Mouse (Mus musculus) cerebellum, adult 18-20 months (tissue): Measurements from ENCODE around the gene Myod1.

Experiments used
- DNase-seq, 2 experiments: peaks; one replicate each; pipeline ENCODE4 v3.0.0; 2021

Gene Myod1

DNA sequence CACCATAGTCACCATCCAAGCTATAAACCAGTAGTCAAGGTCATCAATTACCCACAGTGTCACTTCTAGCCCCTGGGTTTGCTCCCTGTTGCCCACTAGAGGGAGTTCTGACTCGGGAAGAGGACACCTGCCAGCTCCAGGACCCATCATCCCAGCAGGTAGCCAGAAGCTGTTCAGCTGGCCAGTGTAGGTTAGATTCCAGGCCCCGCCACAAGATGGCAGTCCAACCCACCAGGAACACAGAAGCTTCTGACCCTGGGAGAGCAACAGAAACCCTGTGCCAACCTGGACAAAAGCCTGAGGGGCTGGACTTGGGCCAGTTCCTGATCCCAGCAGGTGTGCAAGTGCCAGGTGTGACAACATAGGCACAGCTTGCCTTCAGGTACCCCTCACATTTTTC lies 16.8 kb downstream of the Myod1 start:
- DNase-seq: peak; percentile 96 to 99

DNA sequence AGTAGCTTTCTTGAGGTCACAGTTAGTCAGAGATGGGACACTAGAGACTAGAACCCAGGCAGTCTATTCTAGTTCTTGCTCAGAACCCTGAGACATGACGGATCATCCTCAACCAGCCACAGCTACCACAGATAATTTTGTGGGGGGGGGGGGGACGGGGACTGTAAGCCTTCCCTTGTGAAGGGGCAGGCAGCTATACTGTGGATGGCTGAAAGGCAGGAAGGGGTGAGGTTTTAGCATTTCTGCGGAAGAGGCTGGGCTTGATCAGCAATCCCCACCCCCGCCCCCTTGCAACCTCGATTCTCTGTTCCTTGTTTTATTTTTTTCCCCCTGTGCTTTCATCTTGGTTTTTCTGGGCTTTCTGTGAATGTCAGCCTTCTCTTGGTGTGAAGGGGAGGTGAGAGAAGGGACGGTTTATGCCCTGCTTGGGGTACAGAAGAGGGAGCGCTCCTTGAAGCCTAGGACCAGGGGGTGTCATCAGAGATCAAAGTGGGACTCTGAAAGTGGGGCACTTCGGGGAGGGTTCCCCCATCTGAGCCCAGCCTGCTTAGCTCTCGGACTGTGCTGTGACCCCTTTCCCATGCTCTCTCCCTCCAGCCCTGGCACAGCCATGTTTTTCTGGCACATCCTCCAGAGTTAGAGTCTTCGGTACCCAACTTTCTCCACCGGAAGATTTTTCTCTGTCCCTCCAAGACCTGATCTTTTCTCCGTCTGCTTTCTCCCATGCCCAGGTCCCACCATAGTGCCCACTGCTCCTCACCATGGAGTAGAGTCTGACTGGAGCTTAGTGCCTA lies 17.6 kb downstream of the Myod1 start:
- DNase-seq: peak; percentile 30 to 42

DNA sequence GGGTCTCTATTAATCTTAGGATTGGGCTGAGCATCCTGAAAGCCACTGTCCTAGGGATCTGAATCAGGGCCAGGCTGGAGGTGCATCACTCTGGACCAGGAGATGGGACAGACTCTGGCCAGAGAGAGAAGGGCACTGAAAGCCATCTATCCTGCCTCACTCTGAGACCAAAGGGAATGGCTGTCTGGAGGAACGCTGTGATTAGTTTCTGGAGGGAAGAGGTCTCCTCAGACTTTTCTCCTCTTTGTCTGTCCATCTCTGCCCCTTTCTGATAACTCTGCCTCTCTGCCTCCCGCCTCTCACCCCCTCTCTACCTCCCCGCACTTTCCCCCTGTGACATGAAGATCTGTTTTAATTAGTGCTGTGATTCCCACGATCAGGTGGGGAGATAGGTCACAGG lies 18.7 kb downstream of the Myod1 start:
- DNase-seq: peak; percentile 46

DNA sequence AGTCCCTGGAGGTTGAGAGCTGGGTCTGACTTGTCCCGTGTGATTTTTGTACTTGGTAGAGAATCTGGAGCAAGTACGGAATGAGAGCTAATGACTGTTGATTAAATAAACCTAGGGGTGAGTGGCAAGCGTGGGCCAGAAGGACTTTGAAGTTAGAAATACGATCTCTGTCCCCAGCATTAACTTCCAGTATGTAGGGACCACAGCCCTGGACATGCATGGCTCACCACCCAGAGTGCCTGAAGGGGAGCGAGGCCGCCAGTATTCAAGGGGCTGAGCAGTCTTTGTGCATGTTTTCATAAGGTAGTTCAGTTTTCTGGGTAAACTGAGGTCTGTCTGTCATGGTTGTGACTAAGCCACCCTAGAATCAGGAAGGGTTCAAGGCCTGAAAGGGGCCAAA lies 19.3 kb downstream of the Myod1 start:
- peak; percentile 26 to 44 for DNase-seq

DNA sequence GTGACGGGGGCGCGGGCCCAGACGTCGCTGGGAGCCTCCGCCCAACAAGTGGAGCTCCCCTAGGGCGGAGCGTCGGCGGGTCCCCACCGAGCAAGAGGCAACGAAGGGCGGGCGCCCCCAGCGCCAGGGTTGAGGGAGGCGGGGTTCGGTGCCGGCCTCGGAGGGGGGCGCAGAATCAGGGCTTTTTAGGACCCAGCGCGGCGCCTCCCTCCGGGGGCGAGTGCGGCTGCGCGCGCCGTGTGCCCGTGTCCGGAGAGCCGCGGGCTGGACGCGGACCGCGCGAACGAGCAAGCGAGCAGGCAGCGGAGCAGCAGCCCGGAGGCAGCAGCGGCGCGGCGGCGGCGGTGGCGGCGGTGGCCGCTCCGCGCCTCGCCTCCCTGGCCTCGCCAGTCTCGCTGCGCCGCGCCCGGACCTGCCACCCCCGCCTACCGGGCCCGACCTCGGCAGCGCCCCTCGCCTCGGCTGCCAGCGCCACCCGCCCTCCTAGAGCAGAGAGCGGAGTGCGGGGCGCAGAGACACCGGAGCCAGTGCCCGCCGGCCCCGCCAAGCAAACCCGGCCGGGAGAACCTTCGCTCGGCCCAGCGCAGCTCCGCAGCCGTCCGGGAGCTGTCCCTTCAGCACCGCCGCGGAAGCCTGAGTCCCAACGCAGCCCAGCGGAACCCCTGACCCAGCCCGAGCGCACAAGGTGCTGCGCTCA lies 20.1 kb downstream of the Myod1 start, which contains the start of gene Kcnc1:
Kcnc1 (plus strand) TSS at position 267 of the 697 bp plus-strand sequence.
- DNase-seq: peak; percentile 87 to 93

DNA sequence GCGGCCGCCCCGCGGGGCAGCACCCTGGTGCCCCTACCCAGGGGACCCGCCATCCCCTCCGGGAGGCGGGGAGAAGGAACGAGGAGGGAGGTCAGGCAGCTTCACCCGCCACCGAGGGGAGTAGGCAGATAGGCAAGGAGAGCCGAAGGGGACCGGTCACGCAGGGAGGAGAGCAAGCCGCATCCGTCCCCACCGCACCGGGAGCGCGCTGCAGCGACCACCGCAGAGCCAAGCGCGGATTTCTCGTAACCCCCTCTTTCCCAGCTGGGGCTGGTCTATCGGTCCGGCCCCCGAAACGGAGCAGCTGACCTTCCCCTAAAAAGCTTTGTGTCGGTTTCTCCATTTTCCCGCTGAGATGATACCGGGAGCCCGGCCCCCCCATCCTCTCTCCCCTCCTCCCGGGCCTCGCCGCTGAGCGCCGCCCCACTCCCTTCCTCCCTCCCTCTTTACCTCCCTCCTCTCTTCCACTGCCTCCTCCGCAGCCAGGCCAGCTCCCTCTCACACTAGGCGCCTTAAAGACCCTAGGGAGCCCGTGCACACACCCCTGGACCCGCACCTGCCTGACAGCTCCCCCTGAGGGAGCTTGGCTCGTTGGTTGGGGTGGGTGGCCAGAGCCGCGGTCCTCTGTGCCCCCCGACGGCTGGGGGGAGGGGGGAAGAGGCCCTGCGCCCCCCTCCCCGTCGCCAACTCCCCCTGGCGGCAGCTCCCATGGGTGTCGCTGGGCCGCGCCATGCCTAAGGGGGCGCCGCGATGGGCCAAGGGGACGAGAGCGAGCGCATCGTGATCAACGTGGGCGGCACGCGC lies 20.9 kb downstream of the Myod1 start:
- DNase-seq: peak; percentile 74

DNA sequence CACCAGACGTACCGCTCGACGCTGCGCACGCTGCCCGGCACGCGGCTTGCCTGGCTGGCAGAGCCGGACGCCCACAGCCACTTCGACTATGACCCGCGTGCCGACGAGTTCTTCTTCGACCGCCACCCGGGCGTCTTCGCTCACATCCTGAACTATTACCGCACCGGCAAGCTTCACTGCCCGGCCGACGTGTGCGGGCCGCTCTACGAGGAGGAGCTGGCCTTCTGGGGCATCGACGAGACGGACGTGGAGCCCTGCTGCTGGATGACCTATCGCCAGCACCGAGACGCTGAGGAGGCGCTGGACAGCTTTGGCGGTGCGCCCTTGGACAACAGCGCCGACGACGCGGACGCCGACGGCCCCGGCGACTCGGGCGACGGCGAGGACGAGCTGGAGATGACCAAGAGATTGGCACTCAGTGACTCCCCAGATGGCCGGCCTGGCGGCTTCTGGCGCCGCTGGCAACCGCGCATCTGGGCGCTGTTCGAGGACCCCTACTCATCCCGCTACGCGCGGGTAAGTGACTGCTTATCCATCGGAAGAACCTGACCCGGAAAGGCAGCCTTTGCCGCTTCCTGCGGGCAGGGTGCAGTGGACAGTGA lies 21.6 kb downstream of the Myod1 start:
- DNase-seq: peak; percentile 30 to 61

DNA sequence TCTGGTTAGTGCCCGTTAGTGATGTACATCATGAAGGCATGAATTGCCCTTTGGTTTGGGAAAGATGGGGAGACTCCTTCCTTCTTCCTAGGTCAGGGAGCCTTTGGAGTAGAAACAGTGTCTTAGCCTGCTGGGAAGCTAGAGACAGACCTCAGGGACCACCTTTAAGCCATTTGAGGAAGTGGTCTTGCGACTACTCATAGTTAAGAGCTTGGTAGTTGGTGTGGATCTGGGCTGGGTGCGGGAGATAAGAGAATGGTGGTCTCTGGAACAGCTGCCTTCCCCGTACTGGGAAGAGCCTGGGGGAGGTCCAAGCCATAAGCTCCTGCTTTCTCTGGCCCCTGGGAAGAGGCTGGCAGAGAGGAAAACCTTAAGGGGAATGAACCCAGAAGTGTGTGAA lies 22.3 kb downstream of the Myod1 start:
- peak in 1 of 2 experiments; percentile 16 for DNase-seq

DNA sequence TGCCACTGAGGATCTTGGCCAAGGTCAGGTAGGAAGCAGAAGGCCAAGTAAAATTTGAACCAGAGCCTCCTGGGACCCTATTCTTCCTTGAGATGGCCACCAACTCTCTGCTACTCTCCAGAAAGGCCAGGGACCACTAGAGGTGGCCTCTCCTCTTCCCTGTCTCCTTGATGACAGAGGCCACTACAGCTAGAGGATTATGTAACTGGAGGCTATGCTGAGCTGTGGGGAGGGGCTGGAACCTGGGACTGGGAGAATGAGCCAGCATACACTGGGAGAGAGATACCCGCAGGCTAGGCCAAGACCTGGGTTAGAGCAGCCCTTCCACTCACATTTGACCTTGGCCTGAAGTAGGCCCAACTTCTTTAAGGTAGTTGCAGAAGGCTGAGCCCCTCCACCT lies 23.4 kb downstream of the Myod1 start:
- DNase-seq: peak; percentile 48 to 59

DNA sequence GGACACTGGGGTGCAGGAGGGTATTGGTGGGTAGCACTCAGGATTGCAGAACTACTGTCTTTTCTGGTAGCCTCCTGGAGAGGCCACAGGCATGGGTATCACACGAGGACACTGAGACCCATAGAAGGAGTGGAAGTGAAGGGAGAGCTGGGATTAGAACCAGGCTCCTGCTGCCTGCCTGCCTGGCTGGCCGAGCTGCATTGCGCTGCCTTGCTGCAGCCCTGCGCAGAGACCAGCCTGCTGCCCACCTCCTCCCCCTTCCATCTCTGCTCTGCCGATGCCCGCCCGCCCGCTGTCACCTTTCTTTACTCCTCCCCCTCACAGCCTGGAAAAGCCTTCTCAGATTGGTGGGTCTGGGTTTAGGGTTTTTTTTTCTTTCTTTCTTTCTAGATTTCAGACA lies 24.1 kb downstream of the Myod1 start:
- DNase-seq: peak; percentile 56

DNA sequence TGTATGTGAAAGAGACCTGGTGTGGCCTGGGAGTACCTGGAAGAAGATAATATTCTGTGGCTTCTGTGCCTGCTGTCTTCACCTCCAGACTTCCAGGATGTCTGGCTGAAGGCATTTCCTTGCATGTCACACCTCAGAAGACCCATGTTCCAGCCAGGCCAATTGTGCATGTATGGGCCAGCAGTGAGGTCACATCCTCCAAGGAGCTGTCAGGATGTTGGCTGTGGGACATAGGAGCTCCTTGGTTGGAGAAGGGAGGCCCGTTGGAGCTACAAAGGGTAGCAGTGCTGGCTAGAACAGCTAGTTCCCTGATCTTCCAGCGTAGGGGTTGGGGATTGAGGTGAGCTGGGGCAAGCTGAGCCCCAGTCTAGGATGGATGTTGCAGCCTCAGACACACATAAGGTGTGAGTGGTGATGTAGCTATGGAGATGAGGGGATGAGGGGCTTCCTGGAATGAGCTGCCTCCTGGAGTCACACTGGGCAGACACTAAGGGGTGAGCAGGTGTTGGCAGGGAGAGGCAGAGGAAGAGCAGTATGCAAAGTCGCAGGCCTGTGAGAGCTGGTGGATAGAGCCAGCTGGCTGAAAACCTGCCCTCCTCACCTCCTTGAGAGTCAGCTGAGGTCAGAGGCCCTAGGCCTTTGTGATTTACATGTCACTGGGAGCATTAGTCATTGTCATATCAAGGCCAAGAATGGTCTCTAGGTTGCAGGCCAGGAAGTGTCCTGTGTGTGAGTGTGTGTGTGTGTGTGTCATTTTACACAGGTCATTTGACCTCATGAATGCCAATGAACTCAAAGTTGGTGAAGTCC lies 25.3 kb downstream of the Myod1 start:
- peak; percentile 44 to 46 for DNase-seq

DNA sequence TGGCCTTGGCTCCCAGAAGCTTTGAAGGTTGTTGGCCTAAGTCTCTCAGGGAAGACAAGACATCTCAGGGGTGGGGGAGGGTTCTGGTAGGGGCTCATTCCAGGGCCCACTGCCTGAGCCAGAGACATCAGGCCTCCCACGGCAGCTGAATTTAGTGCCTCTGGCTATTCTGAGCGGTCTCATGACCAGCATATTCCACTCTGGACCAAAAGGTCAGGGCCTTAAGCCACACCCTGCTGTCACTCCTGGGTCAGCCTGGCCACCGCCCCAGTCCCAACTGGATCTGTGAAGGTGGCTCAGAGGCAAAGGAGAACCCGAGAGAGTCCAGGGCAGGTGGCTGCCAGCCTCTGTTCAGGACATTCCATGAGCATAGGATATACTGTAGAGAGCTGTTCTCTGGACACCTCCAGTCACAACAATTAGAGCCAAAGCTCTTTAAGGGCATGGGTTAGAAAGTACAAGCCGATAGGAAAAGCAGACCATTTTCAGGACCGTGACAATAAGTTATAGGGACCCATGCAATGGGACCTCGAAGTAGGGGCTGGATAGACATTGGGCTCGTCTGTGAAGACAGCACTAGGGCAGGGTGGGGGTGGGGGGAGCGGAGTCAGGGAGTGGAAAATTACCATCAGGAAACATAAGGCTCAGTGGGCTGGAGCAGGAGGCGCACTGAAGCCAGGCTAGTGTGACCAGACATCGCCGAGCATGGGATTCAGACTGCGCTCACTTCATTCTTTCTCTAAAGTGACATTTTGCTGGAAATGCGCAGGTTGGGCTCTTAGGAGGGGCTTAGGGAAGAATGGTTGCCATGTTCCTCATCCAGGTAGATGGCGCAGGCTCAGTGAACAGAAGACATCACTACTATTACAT lies 27.6 kb downstream of the Myod1 start:
- DNase-seq: peak; percentile 47 to 54

DNA sequence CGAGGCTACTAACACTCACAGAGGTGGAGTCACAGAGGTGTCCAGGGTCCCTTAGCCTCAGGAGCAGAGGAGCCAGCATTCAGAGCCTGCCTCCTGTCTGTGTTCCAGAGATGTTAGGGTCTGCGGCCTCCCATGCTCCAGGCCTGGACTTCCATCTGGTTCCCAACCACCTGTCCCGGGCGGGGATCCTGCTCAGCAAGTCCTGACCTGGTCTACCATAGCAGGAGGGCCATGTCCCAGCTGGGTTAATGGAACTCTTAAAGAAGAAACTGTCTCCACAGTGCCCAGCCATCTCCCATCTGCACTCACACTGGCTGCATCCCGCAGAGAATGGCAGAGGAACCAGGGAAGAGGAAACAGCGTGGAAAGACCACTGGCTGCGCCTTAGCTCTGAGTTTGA lies 28.5 kb downstream of the Myod1 start:
- peak; percentile 46 to 54 for DNase-seq

DNA sequence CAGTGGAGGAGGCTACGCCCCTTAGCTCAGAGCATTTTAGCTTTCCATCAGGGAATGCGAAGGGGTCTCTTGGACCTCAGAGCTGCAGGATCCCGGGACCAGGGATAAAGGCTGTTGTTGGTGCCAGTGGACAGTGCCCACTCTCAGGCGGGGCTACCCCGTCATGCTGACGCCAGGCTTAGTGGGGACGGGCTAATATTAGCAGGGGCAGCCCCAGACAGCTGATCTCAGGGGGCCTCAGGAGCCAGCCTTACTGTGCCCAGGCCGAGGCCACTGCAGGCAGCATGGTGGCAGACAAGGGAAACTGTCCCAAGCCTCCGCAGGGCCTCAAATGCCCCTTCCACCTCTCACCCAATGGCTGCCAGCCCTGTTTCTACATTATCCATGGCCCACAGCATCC lies 32.3 kb downstream of the Myod1 start:
- DNase-seq: no peak

DNA sequence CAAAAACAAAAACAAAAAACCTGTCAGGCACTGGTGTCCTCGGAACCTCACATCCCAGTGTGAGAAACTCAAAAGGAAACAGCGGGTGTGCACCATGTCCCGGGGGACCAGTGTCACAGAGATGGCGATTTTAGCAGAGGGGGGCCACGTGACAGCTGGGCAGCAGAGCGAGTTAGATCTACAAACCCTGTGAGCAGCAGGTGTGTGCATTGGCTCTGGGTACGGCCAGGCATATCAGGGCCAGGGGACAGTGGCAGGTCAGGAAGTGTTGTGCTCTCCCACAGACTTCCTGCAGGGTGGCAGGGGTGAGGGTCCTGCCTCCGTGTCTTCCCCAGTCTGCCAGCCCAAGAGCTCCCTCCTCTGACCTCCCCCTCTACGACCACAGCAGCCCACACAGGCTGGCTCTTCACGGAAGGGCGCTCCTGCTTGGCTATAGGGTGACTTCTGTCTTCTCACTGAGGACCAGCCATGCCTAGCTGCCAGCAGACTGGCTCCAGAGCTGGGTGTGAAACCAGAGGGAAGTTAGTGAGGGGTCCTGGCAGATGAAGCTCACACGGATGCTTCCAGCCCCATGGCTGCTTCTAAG lies 33.0 kb downstream of the Myod1 start:
- no peak for DNase-seq

DNA sequence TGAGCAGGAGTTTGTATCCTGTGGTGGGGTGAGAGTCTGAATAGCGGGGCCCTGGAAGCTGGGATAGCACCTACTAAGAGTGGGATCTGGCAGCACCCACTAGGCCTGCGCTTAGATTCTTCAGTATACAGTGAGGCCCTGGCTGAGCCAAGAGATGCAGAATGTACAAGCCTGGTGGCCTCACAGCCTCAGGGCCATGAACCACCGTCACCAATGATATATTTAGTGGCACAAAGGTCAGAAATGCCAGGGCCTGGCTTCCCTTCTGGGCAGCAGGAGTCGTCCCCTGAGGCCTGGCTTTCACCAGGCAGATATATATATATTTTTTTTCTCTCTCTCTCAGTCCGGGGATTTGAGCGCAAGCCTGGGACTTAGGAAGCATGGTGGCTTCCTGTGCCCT lies 34.5 kb downstream of the Myod1 start:
- no peak for DNase-seq

DNA sequence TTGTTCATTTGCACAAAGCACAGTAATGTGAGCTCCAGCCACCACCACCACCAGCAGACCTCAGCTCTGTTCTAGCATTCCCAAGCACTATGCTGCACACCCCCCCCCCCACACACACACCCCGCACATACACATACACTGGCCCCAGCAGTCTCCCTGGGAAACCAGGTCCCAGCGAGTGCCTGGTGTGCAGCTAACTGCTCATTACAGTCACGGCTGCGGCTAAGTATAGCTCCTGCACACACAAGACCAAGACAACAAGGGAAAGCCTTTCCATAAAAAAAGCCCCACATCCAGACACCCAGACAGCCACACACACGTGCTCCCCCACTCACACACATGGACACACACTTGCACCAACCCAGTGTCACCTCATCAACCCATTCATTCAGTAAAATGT lies 36.5 kb downstream of the Myod1 start:
- DNase-seq: no peak

DNA sequence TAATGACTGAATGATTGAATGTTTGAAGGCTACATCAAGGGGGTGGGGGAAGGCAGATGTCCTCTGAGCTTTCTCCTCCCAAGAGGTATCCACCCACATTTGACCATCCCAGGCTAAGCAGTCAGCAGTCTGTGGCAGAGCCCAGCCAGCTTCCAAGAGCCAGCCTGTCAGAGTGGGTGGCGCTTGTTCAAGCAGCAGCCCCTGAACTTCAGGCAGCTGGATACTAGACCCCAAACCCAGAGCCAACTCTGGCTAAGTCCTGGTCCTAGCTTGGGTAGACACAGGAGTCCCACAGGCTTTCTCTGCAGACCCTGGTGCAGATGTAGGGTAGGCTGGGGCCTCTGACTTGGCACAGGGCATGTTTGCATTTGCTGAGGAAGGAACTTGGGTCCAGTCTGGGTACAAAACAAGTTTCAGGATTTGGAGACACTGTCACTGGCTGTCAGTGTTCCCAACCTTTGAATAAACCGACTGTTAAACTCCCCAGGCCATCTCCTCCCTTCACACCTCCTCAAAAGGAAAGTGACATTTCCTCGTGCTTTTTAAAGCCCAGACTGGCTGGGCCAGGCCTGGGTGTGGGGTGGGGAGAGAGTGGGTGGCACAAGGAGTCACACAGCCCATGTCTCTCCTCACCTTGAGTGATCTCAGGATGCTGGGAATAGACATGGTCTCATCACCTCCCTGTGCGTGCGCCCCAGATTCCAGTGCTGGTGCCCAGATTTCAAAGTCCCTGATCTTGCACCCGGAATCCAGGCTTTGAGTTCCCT lies 37.9 kb downstream of the Myod1 start:
- no peak for DNase-seq

DNA sequence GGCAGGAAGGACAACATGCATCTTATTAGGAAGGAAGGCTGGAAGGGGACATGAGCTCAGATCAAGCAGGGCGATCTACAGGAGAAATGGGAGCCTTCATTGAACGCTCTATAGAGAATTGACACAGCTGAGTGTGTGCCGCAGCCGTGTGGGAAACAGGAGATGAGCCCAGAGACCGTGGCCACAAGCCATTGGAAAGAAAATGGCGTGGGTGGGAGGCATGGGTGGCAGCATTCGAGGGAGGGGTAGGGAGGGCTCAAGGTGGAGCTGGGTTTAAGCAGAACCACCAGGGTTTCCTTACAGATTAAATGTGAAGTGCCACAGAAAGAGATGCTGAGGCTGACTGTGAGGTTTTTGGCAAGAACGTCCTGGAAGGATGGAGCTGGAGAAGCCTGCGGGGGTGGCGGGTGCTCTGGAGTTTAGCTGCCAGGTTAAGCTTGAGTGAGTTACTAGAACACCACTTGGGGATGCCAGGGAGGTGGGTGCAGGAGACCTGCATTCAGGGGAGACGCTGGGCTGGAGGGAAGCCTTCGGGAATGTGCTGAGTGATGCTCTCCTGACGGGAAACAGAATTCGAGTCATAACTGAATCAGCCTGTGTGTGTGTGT lies 39.6 kb downstream of the Myod1 start:
- peak; percentile 71 for DNase-seq
